Mouse (Mus musculus) right cerebral cortex, postnatal 36 days (tissue): ENCODE measurements around the gene Nrbf2.

ENCODE experiments used
- DNase-seq, 2 experiments: peaks; one replicate each; pipeline ENCODE4 v3.0.0; 2022; ENCODE audit warnings: low spot score in 2 of 2, mixed read lengths in 1 of 2

Gene Nrbf2

GRCm38 (mm10) chr10:67216872-67217271 is 68.2 kb downstream of the Nrbf2 start:
- DNase-seq, result no peak
